Mouse (Mus musculus): ENCODE measurements around the gene Tcte2.

Tcte2 gene

GRCm38 (mm10) chr17:13715511-13715910 is 46.1 kb downstream of the Tcte2 start:
- DNase-seq, result no peak

- no peak for DNase-seq
These were observed 47.0 kb downstream of the Tcte2 start for GRCm38 (mm10) chr17:13714654-13715053.

GRCm38 (mm10) chr17:13714128-13714527 is 47.5 kb downstream of the Tcte2 start:
- no peak for DNase-seq

- DNase-seq, result no peak
These were observed 49.1 kb downstream of the Tcte2 start for GRCm38 (mm10) chr17:13712518-13712917.

GRCm38 (mm10) chr17:13712116-13712515 is 49.5 kb downstream of the Tcte2 start:
- DNase-seq, result no peak

GRCm38 (mm10) chr17:13711173-13711572 is 50.5 kb downstream of the Tcte2 start:
- DNase-seq, result no peak

- DNase-seq, result peak; percentile 25
These were observed 56.1 kb downstream of the Tcte2 start for GRCm38 (mm10) chr17:13705481-13705921.

GRCm38 (mm10) chr17:13703611-13704320 is 57.9 kb downstream of the Tcte2 start:
- no peak for DNase-seq

- DNase-seq, result no peak
These were observed 61.3 kb downstream of the Tcte2 start for GRCm38 (mm10) chr17:13700131-13701016.

GRCm38 (mm10) chr17:13699716-13700115 is 61.9 kb downstream of the Tcte2 start:
- DNase-seq, result no peak

- DNase-seq, result no peak
These were observed 63.4 kb downstream of the Tcte2 start for GRCm38 (mm10) chr17:13698194-13698593.

- no peak for DNase-seq
These were observed 64.0 kb downstream of the Tcte2 start for GRCm38 (mm10) chr17:13697646-13698045.

- DNase-seq, result no peak
These were observed 65.7 kb downstream of the Tcte2 start for GRCm38 (mm10) chr17:13695881-13696280.

- DNase-seq, result no peak
These were observed 66.4 kb downstream of the Tcte2 start for GRCm38 (mm10) chr17:13695211-13695610.

- DNase-seq, result no peak
These were observed 67.4 kb downstream of the Tcte2 start for GRCm38 (mm10) chr17:13694181-13694580.

GRCm38 (mm10) chr17:13687656-13688055 is 74.0 kb downstream of the Tcte2 start:
- no peak for DNase-seq

- DNase-seq, result no peak
These were observed 74.5 kb downstream of the Tcte2 start for GRCm38 (mm10) chr17:13687086-13687485.

- peak; percentile 37 for DNase-seq
These were observed 76.0 kb downstream of the Tcte2 start for GRCm38 (mm10) chr17:13685621-13686020.

GRCm38 (mm10) chr17:13684256-13684655 is 77.4 kb downstream of the Tcte2 start:
- DNase-seq, result no peak

GRCm38 (mm10) chr17:13683411-13684174 is 78.0 kb downstream of the Tcte2 start:
- peak; percentile 72 for DNase-seq

- no peak for DNase-seq
These were observed 78.6 kb downstream of the Tcte2 start for GRCm38 (mm10) chr17:13683027-13683410.

- no peak for DNase-seq
These were observed 79.1 kb downstream of the Tcte2 start for GRCm38 (mm10) chr17:13682378-13683026.

GRCm38 (mm10) chr17:13681686-13682085 is 79.9 kb downstream of the Tcte2 start:
- DNase-seq, result no peak
